8 mouse cellular contexts compared by ENCODE assay signal in the genomic region with DNA sequence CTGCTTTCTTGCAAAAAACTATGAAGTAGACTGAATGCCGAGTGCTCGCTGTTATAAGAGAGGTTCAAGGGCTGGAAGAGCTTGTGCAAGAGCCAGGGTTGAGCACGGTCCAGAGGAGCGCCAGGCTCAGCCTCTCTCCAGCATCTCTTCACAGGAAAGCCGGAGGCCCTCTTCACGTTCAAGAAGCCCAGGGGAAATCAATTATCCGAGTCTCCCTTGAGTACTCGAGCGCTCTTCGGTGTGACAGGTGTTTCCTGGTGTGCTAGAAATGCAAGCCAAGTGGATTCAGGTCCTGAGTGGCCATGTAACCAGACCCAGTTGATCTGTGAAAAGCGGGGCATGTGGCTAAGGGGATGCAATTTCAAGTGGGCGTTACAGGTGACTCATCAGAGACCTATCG. TPM values are rescaled to one million over a fixed set of nuclear protein-coding genes. Genes with fewer than 3 reads are reported as not detected.
DNase-seq lines count a peak whose midpoint lies in the region; ATAC-seq and TF ChIP-seq lines count a peak whose summit lies in the region.

A gene (plus strand): TSS at position 295 of the 400 bp plus-strand sequence.

- DNase-seq in ES-E14 (ENCODE audit: low read depth, low spot score) = no peak
- DNase-seq in embryonic facial prominence, embryonic 10.5 days (ENCODE audit: low spot score) = peak; percentile 10
- DNase-seq in urinary bladder, postnatal 25 days (ENCODE audit: low spot score) = no peak

- no peaks in the 10 kb centered on the region for H3K27me3 ChIP-seq in erythroblast, embryonic 14.5 days (ENCODE audit: control insufficient read depth)
- no peaks in the 10 kb centered on the region for H3K27me3 ChIP-seq in embryonic facial prominence, embryonic 10.5 days (replicated peaks; ENCODE audit: low read depth, poor library complexity, severe bottlenecking)
- no peaks in the 10 kb centered on the region for H3K27me3 ChIP-seq in hindbrain, embryonic 13.5 days
- no peaks in the 10 kb centered on the region for H3K27me3 ChIP-seq in liver, embryonic 15.5 days
- H3K27me3 ChIP-seq in neural tube, embryonic 13.5 days = no peaks in the 10 kb centered on the region

- 33% methylated on average over 13 of the region's 13 CpGs for WGBS in embryonic facial prominence, embryonic 10.5 days
- WGBS in hindbrain, embryonic 13.5 days = 38% methylated on average over 13 of the region's 13 CpGs
- 29% methylated on average over 13 of the region's 13 CpGs for WGBS in liver, embryonic 15.5 days (ENCODE audit: insufficient replicate concordance)
- 29% methylated on average over 13 of the region's 13 CpGs for WGBS in neural tube, embryonic 13.5 days

- no peaks in the 10 kb centered on the region for H3K9me3 ChIP-seq in erythroblast, embryonic 14.5 days (ENCODE audit: control insufficient read depth, low read length)
- H3K9me3 ChIP-seq in ES-E14 (ENCODE audit: control insufficient read depth, insufficient read depth, low read depth, low read length) = no peaks in the 10 kb centered on the region
- no peaks in the 10 kb centered on the region for H3K9me3 ChIP-seq in embryonic facial prominence, embryonic 10.5 days
- no peaks in the 10 kb centered on the region for H3K9me3 ChIP-seq in hindbrain, embryonic 13.5 days
- H3K9me3 ChIP-seq in liver, embryonic 15.5 days (replicated peaks) = no peaks in the 10 kb centered on the region
- no peaks in the 10 kb centered on the region for H3K9me3 ChIP-seq in neural tube, embryonic 13.5 days

- no peak for ATAC-seq in erythroblast, adult 5-6 weeks (replicated peaks; ENCODE audit: low FRiP score, poor library complexity, severe bottlenecking)
- ATAC-seq in hindbrain, embryonic 13.5 days (ENCODE audit: low FRiP score) = peak; percentile 23
- no peak for ATAC-seq in liver, embryonic 15.5 days (ENCODE audit: insufficient read depth)
- peak; percentile 23; the same call in 1 of the 2 replicates for ATAC-seq in neural tube, embryonic 13.5 days (ENCODE audit: low read depth)

- no peak within 1 kb of the TSS for H3K27ac ChIP-seq in ES-E14 (ENCODE audit: insufficient read depth, low read depth, low read length, poor library complexity, severe bottlenecking)
- H3K27ac ChIP-seq in embryonic facial prominence, embryonic 10.5 days (replicated peaks) = peak within 1 kb of the TSS; percentile 89
- H3K27ac ChIP-seq in hindbrain, embryonic 13.5 days = peak within 1 kb of the TSS; percentile 93
- peak within 1 kb of the TSS; percentile 72 for H3K27ac ChIP-seq in liver, embryonic 15.5 days (replicated peaks)
- H3K27ac ChIP-seq in neural tube, embryonic 13.5 days (replicated peaks) = peak within 1 kb of the TSS; percentile 90

- H3K9ac ChIP-seq in ES-E14 (ENCODE audit: insufficient read depth, low read depth, low read length, poor library complexity, severe bottlenecking) = peak within 1 kb of the TSS; percentile 87
- peak within 1 kb of the TSS; percentile 84 for H3K9ac ChIP-seq in hindbrain, embryonic 13.5 days
- H3K9ac ChIP-seq in liver, embryonic 15.5 days = peak within 1 kb of the TSS; percentile 78
- H3K9ac ChIP-seq in neural tube, embryonic 13.5 days = peak within 1 kb of the TSS; percentile 85

- peak within 1 kb of the TSS; percentile 95 for H3K4me3 ChIP-seq in erythroblast, embryonic 14.5 days (replicated peaks)
- H3K4me3 ChIP-seq in ES-E14 (ENCODE audit: insufficient read depth in 1 of 2, low read depth in 1 of 2, low read length in 2 of 2, poor library complexity in 1 of 2, severe bottlenecking in 1 of 2) = peak within 1 kb of the TSS; percentile 89 to 96
- H3K4me3 ChIP-seq in embryonic facial prominence, embryonic 10.5 days = peak within 1 kb of the TSS; percentile 89
- peak within 1 kb of the TSS; percentile 80 for H3K4me3 ChIP-seq in hindbrain, embryonic 13.5 days
- H3K4me3 ChIP-seq in liver, embryonic 15.5 days (replicated peaks) = peak within 1 kb of the TSS; percentile 93
- peak within 1 kb of the TSS; percentile 82 for H3K4me3 ChIP-seq in neural tube, embryonic 13.5 days

- in situ Hi-C loops in ES-E14 (cut with MboI; ENCODE audit: low sequenced_read_pairs in 2 of 2, unreplicated experiment in 2 of 2) = no loop called here

- H3K36me3 ChIP-seq in erythroblast, embryonic 14.5 days (ENCODE audit: control insufficient read depth) = peaks cover 15% of the 10 kb centered on the region
- H3K36me3 ChIP-seq in ES-E14 (ENCODE audit: control insufficient read depth, insufficient read depth, low read length, poor library complexity, severe bottlenecking) = no peaks in the 10 kb centered on the region; the same call in 1 of the 2 replicates
- H3K36me3 ChIP-seq in embryonic facial prominence, embryonic 10.5 days (replicated peaks) = peaks cover 7% of the 10 kb centered on the region
- peaks cover 7% of the 10 kb centered on the region for H3K36me3 ChIP-seq in hindbrain, embryonic 13.5 days
- H3K36me3 ChIP-seq in liver, embryonic 15.5 days (replicated peaks) = peaks cover 3% of the 10 kb centered on the region; the same call in 1 of the 2 replicates
- peaks cover 8% of the 10 kb centered on the region for H3K36me3 ChIP-seq in neural tube, embryonic 13.5 days

- H3K4me1 ChIP-seq in erythroblast, embryonic 14.5 days (ENCODE audit: control insufficient read depth) = peaks cover 39% of the 10 kb centered on the region
- peaks cover 0 to 4% of the 10 kb centered on the region in 2 experiments; a peak in 1 of 4 replicates for H3K4me1 ChIP-seq in ES-E14 (ENCODE audit: control insufficient read depth in 2 of 2, insufficient read depth in 2 of 2, low read length in 2 of 2, poor library complexity in 1 of 2)
- peaks cover 12% of the 10 kb centered on the region for H3K4me1 ChIP-seq in embryonic facial prominence, embryonic 10.5 days
- H3K4me1 ChIP-seq in hindbrain, embryonic 13.5 days (replicated peaks) = peaks cover 15% of the 10 kb centered on the region
- peaks cover 20% of the 10 kb centered on the region for H3K4me1 ChIP-seq in liver, embryonic 15.5 days (replicated peaks)
- H3K4me1 ChIP-seq in neural tube, embryonic 13.5 days (replicated peaks) = peaks cover 17% of the 10 kb centered on the region

- peak within 1 kb of the TSS; percentile 67 for H3K4me2 ChIP-seq in hindbrain, embryonic 13.5 days
- H3K4me2 ChIP-seq in liver, embryonic 15.5 days = peak within 1 kb of the TSS; percentile 81
- H3K4me2 ChIP-seq in neural tube, embryonic 13.5 days = peak within 1 kb of the TSS; percentile 75

TF ChIP-seq in ES-E14, 5 proteins besides CTCF, POLR2A, EP300 and RAD21:
- TF ChIP-seq ZC3H11A (IDR thresholded peaks at IDR 0.05; ENCODE audit: borderline replicate concordance, low read depth, low read length) (no peak), HCFC1 (IDR thresholded peaks at IDR 0.05; ENCODE audit: borderline replicate concordance, insufficient read depth, low read length) (no peak), MAFK (IDR thresholded peaks at IDR 0.05; ENCODE audit: insufficient read depth, low read depth, low read length) (no peak), CHD2 (IDR thresholded peaks at IDR 0.05; ENCODE audit: low read depth, low read length) (no peak), ZNF384 (IDR thresholded peaks at IDR 0.05; ENCODE audit: low read depth, low read length) (no peak)

RNA-seq across cellular contexts. Expression of the gene that starts here (rescaled TPM):
- polyA plus RNA-seq in erythroblast, embryonic 14.5 days (2012) = 0.27 TPM in 1 of 2 replicates, not detected in the other
- total RNA-seq in erythroblast, adult 5-6 weeks (2015; ENCODE audit: low replicate concordance) = 0.77 and 2.5 TPM in 2 replicates
- 1.5 and 3.3 TPM in 2 replicates for total RNA-seq in erythroblast, adult 5-6 weeks (2017; ENCODE audit: low replicate concordance)
- 17.7 and 21.6 TPM in 2 replicates for total RNA-seq in ES-E14 (2012; rRNA removed)
- 7.1 and 9.7 TPM in 2 replicates for polyA plus RNA-seq in embryonic facial prominence, embryonic 10.5 days (2016; fragmentation: Nextera tagmentation; extraction: Ambion mirVana)
- polyA plus RNA-seq in hindbrain, embryonic 13.5 days (2015; fragmentation: Nextera tagmentation; extraction: Ambion mirVana) = 4.3 and 4.4 TPM in 2 replicates
- polyA plus RNA-seq in liver, embryonic 15.5 days (2015; fragmentation: Nextera tagmentation; extraction: Ambion mirVana) = 2.7 and 3.9 TPM in 2 replicates
- 4.5 and 5.1 TPM in 2 replicates for polyA plus RNA-seq in neural tube, embryonic 13.5 days (2015; fragmentation: Nextera tagmentation; extraction: Ambion mirVana)

Comparison
In these comparisons a context has a peak if more than half of its experiments do, and no peak if none do; other contexts are left out.
1. ATAC-seq: peak in hindbrain, embryonic 13.5 days (single experiment) and neural tube, embryonic 13.5 days (single experiment); none in erythroblast, adult 5-6 weeks (single experiment) and liver, embryonic 15.5 days (single experiment).
2. Peak in every context shown above with its lines, with median percentiles within 50 percentile points of each other: H3K4me3 ChIP-seq, H3K9ac ChIP-seq and H3K4me2 ChIP-seq.